Mouse (Mus musculus): ENCODE data around the gene Necab2. TPM values are rescaled to one million over a fixed set of nuclear protein-coding genes. Genes with fewer than 3 reads are reported as not detected.

Gene Necab2
- polyA plus RNA-seq (2015; fragmentation: Illumina TruSeq; extraction: RNeasy Lipid Tissue Mini Kit (QIAGEN cat#74804); ENCODE audit: insufficient read depth, low read depth, low replicate concordance), result 0.83 TPM

GRCm38 (mm10) chr8:119446211-119446989 lies at the start of gene Necab2:
TSS of gene Necab2 (plus strand) at chr8:119446719.

GRCm38 (mm10) chr8:119433582-119434174 lies 12.8 kb upstream of the Necab2 start, which contains the start of gene Osgin1:
TSS of gene Osgin1 (plus strand) at chr8:119434124.

GRCm38 (mm10) chr8:119501598-119501997 lies 55.1 kb downstream of the Necab2 start, which contains the start of gene Slc38a8:
TSS of gene Slc38a8 (minus strand) at chr8:119501698.

Other genes starting within 250 kb of the Necab2 start
- gene Hsbp1, start 102.2 kb upstream of the Necab2 start, polyA plus RNA-seq (2015; fragmentation: Illumina TruSeq; extraction: RNeasy Lipid Tissue Mini Kit (QIAGEN cat#74804); ENCODE audit: insufficient read depth, low read depth, low replicate concordance), result 35.2 TPM
- 6.9 TPM for gene Mlycd, start 51.8 kb upstream of the Necab2 start, polyA plus RNA-seq (2015; fragmentation: Illumina TruSeq; extraction: RNeasy Lipid Tissue Mini Kit (QIAGEN cat#74804); ENCODE audit: insufficient read depth, low read depth, low replicate concordance)
- gene Osgin1, start 12.6 kb upstream of the Necab2 start, polyA plus RNA-seq (2015; fragmentation: Illumina TruSeq; extraction: RNeasy Lipid Tissue Mini Kit (QIAGEN cat#74804); ENCODE audit: insufficient read depth, low read depth, low replicate concordance), result 15.2 TPM
- gene Slc38a8, start 55.0 kb downstream of the Necab2 start, polyA plus RNA-seq (2015; fragmentation: Illumina TruSeq; extraction: RNeasy Lipid Tissue Mini Kit (QIAGEN cat#74804); ENCODE audit: insufficient read depth, low read depth, low replicate concordance), result not detected
- 16.4 TPM for gene Mbtps1, start 112.0 kb downstream of the Necab2 start, polyA plus RNA-seq (2015; fragmentation: Illumina TruSeq; extraction: RNeasy Lipid Tissue Mini Kit (QIAGEN cat#74804); ENCODE audit: insufficient read depth, low read depth, low replicate concordance)
- 4.2 TPM for gene Hsdl1, start 128.5 kb downstream of the Necab2 start, polyA plus RNA-seq (2015; fragmentation: Illumina TruSeq; extraction: RNeasy Lipid Tissue Mini Kit (QIAGEN cat#74804); ENCODE audit: insufficient read depth, low read depth, low replicate concordance)
- gene Dnaaf1, start 128.5 kb downstream of the Necab2 start, polyA plus RNA-seq (2015; fragmentation: Illumina TruSeq; extraction: RNeasy Lipid Tissue Mini Kit (QIAGEN cat#74804); ENCODE audit: insufficient read depth, low read depth, low replicate concordance), result not detected
- gene Taf1c, start 158.5 kb downstream of the Necab2 start, polyA plus RNA-seq (2015; fragmentation: Illumina TruSeq; extraction: RNeasy Lipid Tissue Mini Kit (QIAGEN cat#74804); ENCODE audit: insufficient read depth, low read depth, low replicate concordance), result 4.0 TPM
- gene Adad2, start 166.0 kb downstream of the Necab2 start, polyA plus RNA-seq (2015; fragmentation: Illumina TruSeq; extraction: RNeasy Lipid Tissue Mini Kit (QIAGEN cat#74804); ENCODE audit: insufficient read depth, low read depth, low replicate concordance), result not detected
- gene Kcng4, start 189.0 kb downstream of the Necab2 start, polyA plus RNA-seq (2015; fragmentation: Illumina TruSeq; extraction: RNeasy Lipid Tissue Mini Kit (QIAGEN cat#74804); ENCODE audit: insufficient read depth, low read depth, low replicate concordance), result not detected
- gene Wfdc1, start 219.6 kb downstream of the Necab2 start, polyA plus RNA-seq (2015; fragmentation: Illumina TruSeq; extraction: RNeasy Lipid Tissue Mini Kit (QIAGEN cat#74804); ENCODE audit: insufficient read depth, low read depth, low replicate concordance), result 11.7 TPM

Measured in pancreas, adult 10 weeks (tissue).